Mouse (Mus musculus): ENCODE measurements around the gene Sox12. TPM values are rescaled to one million over a fixed set of nuclear protein-coding genes. Genes with fewer than 3 reads are reported as not detected.

The Sox12 gene
- total and polyA plus RNA-seq, 2 experiments from 2014 or later, result 10.8 to 55.7 TPM

DNA sequence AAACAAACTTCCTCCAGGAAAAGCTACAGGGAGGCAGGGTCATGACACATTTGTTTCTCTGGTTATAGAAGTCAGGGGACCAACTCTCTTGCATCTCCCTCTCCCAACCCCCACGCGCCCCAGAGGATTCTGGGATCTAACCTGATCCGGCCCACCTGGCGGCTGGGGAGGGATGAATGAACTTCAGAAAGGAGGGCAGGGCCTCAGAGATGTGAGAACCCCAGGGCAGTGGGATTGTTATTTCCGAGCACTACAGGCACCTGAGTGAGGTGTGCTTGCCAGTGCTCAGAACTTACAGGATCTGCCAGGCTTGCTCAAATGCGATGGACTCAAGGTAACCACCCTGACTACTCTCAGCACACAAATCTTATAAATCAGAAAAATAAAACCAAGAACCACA is 52.5 kb downstream of the Sox12 start:
- ATAC-seq (ENCODE audit: low FRiP score), result no peak
- Histone ChIP-seq H3K4me2 (ENCODE audit: low read depth, low read length, poor library complexity, severe bottlenecking) (no peak overlapping the region), H3K9ac (replicated peaks; ENCODE audit: low read length, poor library complexity, severe bottlenecking) (no peak overlapping the region), H3K4me3 (ENCODE audit: low read depth, low read length) (no peak overlapping the region), H3K27ac (ENCODE audit: low read depth, low read length) (no peak overlapping the region; the same call in 1 of the 2 replicates), H3K36me3 (ENCODE audit: insufficient read depth, low read length) (no peaks in the 10 kb centered on the region), H3K9me3 (ENCODE audit: low read length) (no peaks in the 10 kb centered on the region), H3K4me1 (ENCODE audit: insufficient read depth, low read length) (peaks cover 3% of the 10 kb centered on the region; the same call in 1 of the 2 replicates), H3K27me3 (ENCODE audit: insufficient read depth, low read length) (no peaks in the 10 kb centered on the region)
- no peak for TF ChIP-seq CTCF (IDR thresholded peaks at IDR 0.05)
- 70% methylated on average over 6 of the region's 6 CpGs for WGBS
- DNase-seq (ENCODE audit: low spot score), result no peak

DNA sequence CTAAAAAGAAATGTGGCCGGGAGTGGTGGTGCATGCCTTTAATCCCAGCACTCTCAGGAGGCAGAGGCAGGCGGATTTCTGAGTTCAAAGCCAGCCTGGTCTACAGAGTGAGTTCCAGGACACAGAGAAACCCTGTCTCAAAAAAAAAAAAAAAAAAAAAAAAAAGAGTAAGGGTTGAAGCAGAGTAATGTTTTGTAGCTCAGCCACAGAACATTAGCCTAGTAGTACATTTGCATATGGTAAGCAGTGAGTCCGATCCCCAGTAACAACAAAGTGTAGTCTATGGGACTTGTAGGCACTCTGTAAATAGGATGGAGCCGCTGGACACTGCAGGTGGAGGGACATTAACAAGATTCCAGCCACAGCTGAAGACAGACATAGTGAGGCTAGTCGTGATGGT is 53.0 kb downstream of the Sox12 start:
- no peak for TF ChIP-seq CTCF (IDR thresholded peaks at IDR 0.05)
- 61% methylated on average over 5 of the region's 5 CpGs for WGBS
- no peaks in the 10 kb centered on the region for H3K9me3 ChIP-seq (ENCODE audit: low read length)

DNA sequence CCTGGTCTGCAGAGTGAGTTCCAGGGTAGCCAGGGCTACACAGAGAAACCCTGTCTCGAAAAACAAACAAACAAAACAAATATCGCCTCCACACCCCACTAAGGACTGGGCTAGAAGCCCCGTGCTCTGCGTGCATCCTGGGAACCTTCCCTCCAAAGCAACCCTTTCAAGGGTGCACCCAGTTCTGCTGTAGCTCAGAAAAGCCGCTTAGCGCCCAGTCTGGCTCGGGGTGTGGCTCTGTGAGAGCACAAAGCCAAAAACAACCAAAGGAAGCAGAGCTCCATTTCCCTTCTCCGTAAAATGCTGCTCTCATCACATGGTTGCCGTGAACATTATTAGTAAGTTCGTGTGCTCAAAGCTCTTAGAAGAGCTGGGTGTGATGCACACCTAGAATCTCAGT is 53.5 kb downstream of the Sox12 start:
- WGBS, result 8% methylated on average over 10 of the region's 10 CpGs
- peak; percentile 6 for DNase-seq (ENCODE audit: low spot score)

More for the DNA sequence above, 53.0 kb downstream of the Sox12 start:
- Histone ChIP-seq H3K36me3 (ENCODE audit: insufficient read depth, low read length) (no peaks in the 10 kb centered on the region), H3K4me2 (ENCODE audit: low read depth, low read length, poor library complexity, severe bottlenecking) (no peak overlapping the region), H3K27me3 (ENCODE audit: insufficient read depth, low read length) (no peaks in the 10 kb centered on the region), H3K9ac (replicated peaks; ENCODE audit: low read length, poor library complexity, severe bottlenecking) (no peak overlapping the region), H3K4me1 (ENCODE audit: insufficient read depth, low read length) (peaks cover 3% of the 10 kb centered on the region; the same call in 1 of the 2 replicates), H3K4me3 (ENCODE audit: low read depth, low read length) (no peak overlapping the region), H3K27ac (ENCODE audit: low read depth, low read length) (no peak overlapping the region)
- DNase-seq (ENCODE audit: low spot score) (no peak), ATAC-seq (ENCODE audit: low FRiP score) (no peak)

More for the DNA sequence above, 53.5 kb downstream of the Sox12 start:
- H3K4me3 ChIP-seq (ENCODE audit: low read depth, low read length), result peak overlapping the region; percentile 54
- H3K9ac ChIP-seq (replicated peaks; ENCODE audit: low read length, poor library complexity, severe bottlenecking), result peak overlapping the region; percentile 74
- H3K27me3 ChIP-seq (ENCODE audit: insufficient read depth, low read length), result no peaks in the 10 kb centered on the region
- ATAC-seq (ENCODE audit: low FRiP score), result peak; percentile 18; the same call in 1 of the 2 replicates
- H3K36me3 ChIP-seq (ENCODE audit: insufficient read depth, low read length), result no peaks in the 10 kb centered on the region
- no peak for TF ChIP-seq CTCF (IDR thresholded peaks at IDR 0.05)
- H3K4me1 ChIP-seq (ENCODE audit: insufficient read depth, low read length), result peaks cover 3% of the 10 kb centered on the region; the same call in 1 of the 2 replicates
- no peaks in the 10 kb centered on the region for H3K9me3 ChIP-seq (ENCODE audit: low read length)
- peak overlapping the region; percentile 82; the same call in 1 of the 2 replicates for H3K27ac ChIP-seq (ENCODE audit: low read depth, low read length)
- peak overlapping the region; percentile 82 for H3K4me2 ChIP-seq (ENCODE audit: low read depth, low read length, poor library complexity, severe bottlenecking)

Other genes starting within 250 kb of the Sox12 start
- gene Csnk2a1, start 171.2 kb downstream of the Sox12 start, total RNA-seq (2014; rRNA removed), result 156 and 161 TPM in 2 replicates
- 101 and 106 TPM in 2 replicates for gene Csnk2a1, start 171.2 kb downstream of the Sox12 start, polyA plus RNA-seq (2015; fragmentation: Nextera tagmentation; extraction: Ambion mirVana)
- 53.5 and 57.1 TPM in 2 replicates for gene Tbc1d20, start 104.2 kb downstream of the Sox12 start, total RNA-seq (2014; rRNA removed)
- 26.9 and 27.4 TPM in 2 replicates for gene Tbc1d20, start 104.2 kb downstream of the Sox12 start, polyA plus RNA-seq (2015; fragmentation: Nextera tagmentation; extraction: Ambion mirVana)
- 117 and 118 TPM in 2 replicates for gene Rbck1, start 65.4 kb downstream of the Sox12 start, total RNA-seq (2014; rRNA removed)
- 90.5 and 92.0 TPM in 2 replicates for gene Rbck1, start 65.4 kb downstream of the Sox12 start, polyA plus RNA-seq (2015; fragmentation: Nextera tagmentation; extraction: Ambion mirVana)
- 3.0 and 4.2 TPM in 2 replicates for gene Trib3, start 54.0 kb downstream of the Sox12 start, total RNA-seq (2014; rRNA removed)
- 3.0 and 3.4 TPM in 2 replicates for gene Trib3, start 54.0 kb downstream of the Sox12 start, polyA plus RNA-seq (2015; fragmentation: Nextera tagmentation; extraction: Ambion mirVana)
- gene Nrsn2, start 21.4 kb downstream of the Sox12 start, total RNA-seq (2014; rRNA removed), result 72.5 and 80.2 TPM in 2 replicates
- gene Nrsn2, start 21.4 kb downstream of the Sox12 start, polyA plus RNA-seq (2015; fragmentation: Nextera tagmentation; extraction: Ambion mirVana), result 103 and 111 TPM in 2 replicates
- 15.1 and 15.2 TPM in 2 replicates for gene Zcchc3, start 17.0 kb upstream of the Sox12 start, total RNA-seq (2014; rRNA removed)
- 13.9 and 16.6 TPM in 2 replicates for gene Zcchc3, start 17.0 kb upstream of the Sox12 start, polyA plus RNA-seq (2015; fragmentation: Nextera tagmentation; extraction: Ambion mirVana)
- 0.94 and 1.8 TPM in 2 replicates for gene 6820408C15Rik, start 17.5 kb upstream of the Sox12 start, total RNA-seq (2014; rRNA removed)
- 3.3 and 4.9 TPM in 2 replicates for gene 6820408C15Rik, start 17.5 kb upstream of the Sox12 start, polyA plus RNA-seq (2015; fragmentation: Nextera tagmentation; extraction: Ambion mirVana)
- gene Defb23, start 66.6 kb upstream of the Sox12 start, total RNA-seq (2014; rRNA removed), result not detected in 2 replicates
- gene Defb23, start 66.6 kb upstream of the Sox12 start, polyA plus RNA-seq (2015; fragmentation: Nextera tagmentation; extraction: Ambion mirVana), result not detected in 2 replicates
- not detected in 2 replicates for gene Defb20, start 79.0 kb upstream of the Sox12 start, total RNA-seq (2014; rRNA removed)
- not detected in 2 replicates for gene Defb20, start 79.0 kb upstream of the Sox12 start, polyA plus RNA-seq (2015; fragmentation: Nextera tagmentation; extraction: Ambion mirVana)
- gene Defb22, start 92.1 kb upstream of the Sox12 start, total RNA-seq (2014; rRNA removed), result not detected in 2 replicates
- gene Defb22, start 92.1 kb upstream of the Sox12 start, polyA plus RNA-seq (2015; fragmentation: Nextera tagmentation; extraction: Ambion mirVana), result not detected in 2 replicates
- not detected in 2 replicates for gene Defb26, start 113.6 kb upstream of the Sox12 start, total RNA-seq (2014; rRNA removed)
- not detected in 2 replicates for gene Defb26, start 113.6 kb upstream of the Sox12 start, polyA plus RNA-seq (2015; fragmentation: Nextera tagmentation; extraction: Ambion mirVana)
- not detected in 2 replicates for gene Defb28, start 120.2 kb upstream of the Sox12 start, total RNA-seq (2014; rRNA removed)
- gene Defb28, start 120.2 kb upstream of the Sox12 start, polyA plus RNA-seq (2015; fragmentation: Nextera tagmentation; extraction: Ambion mirVana), result not detected in 2 replicates
- gene Defb29, start 142.0 kb upstream of the Sox12 start, total RNA-seq (2014; rRNA removed), result not detected in 2 replicates
- not detected in 2 replicates for gene Defb29, start 142.0 kb upstream of the Sox12 start, polyA plus RNA-seq (2015; fragmentation: Nextera tagmentation; extraction: Ambion mirVana)
- gene Gm17416, start 171.3 kb upstream of the Sox12 start, total RNA-seq (2014; rRNA removed), result not detected in 2 replicates
- not detected in 2 replicates for gene Gm17416, start 171.3 kb upstream of the Sox12 start, polyA plus RNA-seq (2015; fragmentation: Nextera tagmentation; extraction: Ambion mirVana)
- gene Defb21, start 174.7 kb upstream of the Sox12 start, total RNA-seq (2014; rRNA removed), result not detected in 2 replicates
- gene Defb21, start 174.7 kb upstream of the Sox12 start, polyA plus RNA-seq (2015; fragmentation: Nextera tagmentation; extraction: Ambion mirVana), result not detected in 2 replicates
- not detected in 2 replicates for gene Defb19, start 182.2 kb upstream of the Sox12 start, total RNA-seq (2014; rRNA removed)
- gene Defb19, start 182.2 kb upstream of the Sox12 start, polyA plus RNA-seq (2015; fragmentation: Nextera tagmentation; extraction: Ambion mirVana), result not detected in 2 replicates
- not detected in 2 replicates for gene Defb45, start 201.3 kb upstream of the Sox12 start, total RNA-seq (2014; rRNA removed)
- gene Defb45, start 201.3 kb upstream of the Sox12 start, polyA plus RNA-seq (2015; fragmentation: Nextera tagmentation; extraction: Ambion mirVana), result not detected in 2 replicates
- not detected in 2 replicates for gene Defb36, start 206.3 kb upstream of the Sox12 start, total RNA-seq (2014; rRNA removed)
- gene Defb36, start 206.3 kb upstream of the Sox12 start, polyA plus RNA-seq (2015; fragmentation: Nextera tagmentation; extraction: Ambion mirVana), result not detected in 2 replicates
- not detected in 2 replicates for gene Defb25, start 225.0 kb upstream of the Sox12 start, total RNA-seq (2014; rRNA removed)
- gene Defb25, start 225.0 kb upstream of the Sox12 start, polyA plus RNA-seq (2015; fragmentation: Nextera tagmentation; extraction: Ambion mirVana), result 0.79 and 1.2 TPM in 2 replicates
- 0.16 and 0.33 TPM in 2 replicates for gene Rem1, start 228.9 kb upstream of the Sox12 start, total RNA-seq (2014; rRNA removed)
- gene Rem1, start 228.9 kb upstream of the Sox12 start, polyA plus RNA-seq (2015; fragmentation: Nextera tagmentation; extraction: Ambion mirVana), result 0.49 and 0.94 TPM in 2 replicates